Mouse (Mus musculus): ENCODE measurements around the gene Gm48551. TPM values are rescaled to one million over a fixed set of nuclear protein-coding genes. Genes with fewer than 3 reads are reported as not detected.

The Gm48551 gene
- total RNA-seq, 2 experiments from 2014 or later: 0.87 to 2.8 TPM

DNA sequence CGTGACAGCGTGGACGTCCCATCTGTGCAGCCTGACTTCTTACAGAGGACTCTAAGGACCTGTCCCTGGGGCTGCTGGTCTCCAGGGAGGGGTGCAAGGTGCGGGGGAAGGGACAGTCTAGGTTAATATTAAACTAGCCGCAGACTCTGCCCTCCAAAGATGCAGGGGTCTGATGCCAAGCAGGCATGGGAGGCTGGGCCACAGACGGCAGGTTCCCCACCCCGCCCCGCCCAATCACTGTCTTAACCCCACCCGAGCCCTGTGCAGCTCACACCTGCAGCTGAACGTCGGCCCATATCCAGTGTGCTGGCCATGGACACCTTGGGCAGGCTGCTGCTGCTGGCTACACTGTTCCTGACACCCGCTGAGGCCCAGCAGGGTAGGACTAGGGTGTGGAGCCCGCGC is 8.5 kb downstream of the Gm48551 start, which contains the start of gene Smim24:
Smim24 (plus strand) TSS at position 271 of the 405 bp plus-strand sequence.
- Histone ChIP-seq H3K4me3 (peak within 1 kb of the TSS; percentile 61), H3K27ac (peak within 1 kb of the TSS; percentile 66)
- no peak for DNase-seq
- no peak for TF ChIP-seq CTCF (IDR thresholded peaks at IDR 0.05)
- intact Hi-C loops (cut with DNase I): no loop called here

DNA sequence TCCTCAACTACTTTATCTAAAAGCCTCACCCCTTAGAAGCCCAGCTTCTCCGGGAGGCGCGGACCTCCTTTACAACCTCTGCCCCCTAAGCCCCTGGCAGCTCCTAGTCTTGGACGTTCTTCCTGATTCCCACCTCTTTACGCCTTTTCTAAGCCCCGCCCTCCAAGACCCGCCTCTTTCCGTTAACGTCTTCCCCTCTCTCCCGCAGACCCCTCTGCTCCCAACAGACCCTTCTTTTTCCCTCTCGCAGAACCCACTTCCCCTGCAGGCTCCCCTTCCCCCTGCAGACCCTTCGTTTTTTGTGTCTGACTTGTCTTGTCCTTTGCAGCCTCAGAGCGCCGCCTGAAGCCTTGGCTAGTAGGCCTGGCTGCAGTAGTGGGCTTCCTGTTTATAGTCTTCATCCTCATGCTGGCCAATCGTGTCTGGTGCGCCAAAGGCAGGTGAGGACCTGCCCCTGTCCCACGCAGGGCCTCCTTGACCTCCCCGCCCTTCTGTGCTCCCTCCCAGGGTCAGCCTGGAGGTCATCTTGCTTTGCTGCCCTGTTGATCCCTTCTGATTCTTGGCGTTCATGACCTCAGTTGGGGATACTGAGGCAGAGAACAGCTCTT is 9.3 kb downstream of the Gm48551 start:
- DNase-seq: no peak
- intact Hi-C loops (cut with DNase I): loop anchor here (2.0 kb wide), 1 partner anchor 45 kb away; no protein-coding TSS in a partner anchor
- Histone ChIP-seq H3K27ac (peak overlapping the region; percentile 66), H3K4me3 (peak overlapping the region; percentile 61)
- no peak for TF ChIP-seq CTCF (IDR thresholded peaks at IDR 0.05)

DNA sequence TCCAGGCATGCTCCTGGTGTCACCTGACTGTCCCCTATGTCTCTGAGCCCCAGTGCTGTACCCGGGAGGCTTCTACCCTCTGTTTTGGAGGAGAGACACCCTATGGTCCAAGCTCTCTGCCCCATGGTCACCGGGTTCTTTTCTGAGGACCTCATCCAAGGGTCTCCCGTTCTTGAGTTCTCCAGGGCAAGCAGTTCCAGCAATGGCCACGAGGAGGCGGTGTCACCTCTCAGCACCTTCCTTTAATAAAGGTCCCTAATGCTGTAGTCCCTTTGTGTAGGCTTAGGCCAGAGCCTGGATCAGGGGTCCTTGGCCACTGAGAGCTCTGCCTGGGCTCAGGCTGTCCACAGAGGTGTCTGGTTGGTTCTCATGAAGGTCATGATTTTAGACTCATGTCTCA is 10.9 kb downstream of the Gm48551 start:
- intact Hi-C loops (cut with DNase I): loop anchor here (2.0 kb wide), 1 partner anchor 44 kb away; no protein-coding TSS in a partner anchor

DNA sequence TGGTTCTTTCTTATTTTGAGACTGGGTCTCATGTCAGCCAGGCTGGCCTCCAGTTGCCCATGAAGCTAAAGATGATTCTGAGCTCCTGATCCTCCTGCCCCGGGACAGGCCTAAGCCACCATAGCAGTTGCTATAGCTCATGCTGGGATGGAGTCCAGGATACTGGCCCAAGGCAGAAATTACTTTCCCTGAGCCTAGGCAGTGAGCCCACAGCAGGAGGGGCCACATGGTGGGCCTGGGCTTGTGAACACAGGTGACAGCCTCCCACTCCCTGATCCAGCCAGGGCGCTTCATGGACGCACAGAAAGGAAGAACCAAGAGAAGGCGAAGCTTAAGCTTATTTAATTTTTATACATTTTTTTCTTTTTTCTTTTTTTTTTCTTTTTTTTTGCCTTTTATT is 11.6 kb downstream of the Gm48551 start:
- intact Hi-C loops (cut with DNase I): loop anchor here (2.0 kb wide), 1 partner anchor 43 kb away; no protein-coding TSS in a partner anchor
- no peak overlapping the region for H3K27ac ChIP-seq
- no peak overlapping the region for H3K4me3 ChIP-seq
- DNase-seq: no peak
- TF ChIP-seq CTCF (IDR thresholded peaks at IDR 0.05): no peak

More for the DNA sequence above, 10.9 kb downstream of the Gm48551 start:
- peak; percentile 97 for TF ChIP-seq CTCF (IDR thresholded peaks at IDR 0.05)
- peak; percentile 70 for DNase-seq
- Histone ChIP-seq H3K4me3 (no peak overlapping the region), H3K27ac (0 out of 2 replicates have a peak overlapping the region, but pooled peaks have one; percentile 16)

DNA sequence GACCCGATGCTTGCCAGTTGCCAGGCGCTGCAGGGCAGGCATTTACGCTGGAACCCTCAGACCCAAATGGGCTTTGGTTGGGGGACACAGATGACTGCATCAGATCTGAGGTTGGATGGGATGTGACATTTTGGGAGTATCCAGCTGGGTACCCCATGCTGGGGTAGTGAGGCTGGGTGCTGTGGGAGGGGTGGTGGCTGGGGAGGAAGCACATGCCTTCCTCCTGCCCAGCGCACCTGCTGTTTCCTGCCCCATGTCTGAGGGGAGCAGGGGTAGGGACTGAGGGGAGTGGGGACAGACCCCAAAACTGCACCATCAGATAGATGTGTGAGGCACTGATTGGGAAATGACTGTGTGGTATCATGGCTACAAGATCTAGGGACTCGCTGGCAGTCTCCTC is 12.5 kb downstream of the Gm48551 start:
- no peak for DNase-seq
- TF ChIP-seq CTCF (IDR thresholded peaks at IDR 0.05): no peak
- no peak overlapping the region for H3K4me3 ChIP-seq
- intact Hi-C loops (cut with DNase I): no loop called here
- H3K27ac ChIP-seq: no peak overlapping the region

DNA sequence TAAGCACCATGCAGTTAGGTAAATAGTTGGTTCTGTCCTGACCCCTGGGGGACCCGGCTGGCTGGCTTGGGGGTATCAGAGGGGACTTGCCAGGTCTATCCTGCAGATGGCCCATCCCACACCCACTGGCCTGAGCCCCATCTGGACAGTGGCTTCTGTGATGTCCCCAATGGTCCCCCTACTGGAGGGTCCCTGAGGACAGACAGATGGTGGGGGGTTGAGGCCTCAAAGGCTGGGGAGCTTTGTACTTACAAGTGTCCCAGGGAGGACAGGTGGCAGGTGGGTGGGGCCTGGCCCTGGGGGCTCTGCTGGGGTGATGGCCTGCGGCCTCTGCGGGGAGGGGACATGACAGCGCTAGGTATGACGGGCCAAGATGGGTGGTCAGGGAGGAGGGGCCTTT is 15.0 kb downstream of the Gm48551 start:
- intact Hi-C loops (cut with DNase I): no loop called here
- no peak for TF ChIP-seq CTCF (IDR thresholded peaks at IDR 0.05)
- Histone ChIP-seq H3K4me3 (no peak overlapping the region), H3K27ac (no peak overlapping the region)
- no peak for DNase-seq

DNA sequence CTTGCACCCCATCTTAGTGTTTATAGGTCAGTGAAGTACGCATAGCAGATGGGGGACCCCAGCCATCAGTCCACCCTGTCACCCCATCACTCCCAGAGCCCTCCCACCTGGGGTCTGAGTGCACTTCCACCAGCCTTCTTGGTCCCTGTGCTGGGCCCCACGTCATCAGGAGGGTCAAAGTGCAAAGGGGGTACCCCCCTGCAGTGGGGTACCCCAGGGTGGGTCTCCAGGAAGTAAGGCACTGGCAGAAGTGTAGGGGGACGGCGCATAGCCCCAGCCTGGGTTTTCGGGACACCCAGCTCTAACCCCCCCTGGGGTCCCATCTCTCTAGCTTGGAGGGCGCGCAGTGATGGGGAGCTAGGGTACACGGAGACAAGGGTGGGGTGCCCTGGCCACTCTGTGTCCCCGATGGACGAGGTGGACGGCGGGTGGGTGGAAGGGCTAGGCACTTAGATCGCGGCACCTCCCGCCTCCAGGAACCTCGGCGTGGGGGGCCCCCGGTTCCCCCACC is 15.6 kb downstream of the Gm48551 start:
- Histone ChIP-seq H3K4me3 (no peak overlapping the region), H3K27ac (no peak overlapping the region)
- no peak for DNase-seq
- TF ChIP-seq CTCF (IDR thresholded peaks at IDR 0.05): no peak
- intact Hi-C loops (cut with DNase I): no loop called here

DNA sequence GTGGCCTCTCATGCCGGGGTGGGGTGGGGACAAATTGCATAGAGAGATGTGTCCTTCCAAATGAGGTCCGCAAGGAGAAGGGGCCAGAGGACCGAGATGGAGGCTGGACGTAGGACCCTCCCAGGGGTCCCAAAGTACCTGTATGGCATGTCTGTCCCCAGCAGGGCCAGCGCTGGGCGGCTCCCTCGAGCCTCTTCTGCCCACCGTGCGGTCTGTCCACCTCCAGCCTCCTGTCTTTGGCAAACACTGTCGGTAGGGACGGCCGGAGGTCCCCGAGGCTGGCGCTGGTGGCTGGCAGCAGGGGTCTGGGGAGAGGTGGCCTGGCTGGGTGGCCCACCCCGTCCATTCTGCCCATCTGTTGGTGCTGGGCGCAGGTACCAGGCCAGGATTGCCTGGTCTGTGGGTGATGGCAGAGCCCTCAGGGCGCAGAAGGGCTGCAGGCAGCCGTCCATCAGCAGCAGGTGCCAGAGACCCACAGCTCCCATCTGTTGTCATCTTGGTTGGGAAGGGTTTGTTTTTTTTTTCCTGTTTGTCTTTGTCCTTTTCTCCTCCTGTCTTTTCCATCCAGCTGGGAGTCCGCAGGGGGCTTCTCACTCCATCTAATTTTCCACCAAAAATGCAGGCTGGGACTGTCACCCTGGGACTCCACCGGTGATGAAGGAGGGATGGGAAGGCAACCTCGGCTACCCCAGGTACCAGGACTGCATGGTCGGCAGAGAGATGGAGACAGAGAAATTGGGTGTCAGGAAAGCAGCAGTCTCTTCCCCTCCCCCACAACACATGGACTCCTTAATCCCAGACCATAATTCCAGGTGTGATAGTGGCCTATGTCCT is 16.3 kb downstream of the Gm48551 start:
- Histone ChIP-seq H3K4me3 (no peak overlapping the region), H3K27ac (peak overlapping the region; percentile 97)
- intact Hi-C loops (cut with DNase I): no loop called here
- TF ChIP-seq CTCF (IDR thresholded peaks at IDR 0.05): no peak
- DNase-seq: no peak

DNA sequence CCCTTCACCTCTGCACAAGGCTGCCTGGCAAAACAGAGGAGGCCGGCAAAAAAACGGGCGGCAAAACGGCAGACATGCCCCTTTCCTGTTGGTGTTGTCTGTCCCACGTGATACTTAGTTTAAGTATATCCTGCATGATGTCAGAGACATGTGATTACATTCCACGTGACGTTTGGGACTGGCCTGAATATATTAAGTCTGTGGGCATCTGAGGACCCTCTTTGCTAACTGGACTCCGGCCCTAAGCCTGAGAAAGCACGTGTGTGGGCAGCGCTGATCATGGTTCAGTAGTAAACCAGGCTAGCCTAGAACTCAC is 16.9 kb downstream of the Gm48551 start:
- intact Hi-C loops (cut with DNase I): no loop called here
- DNase-seq: no peak
- Histone ChIP-seq H3K27ac (peak overlapping the region; percentile 97), H3K4me3 (peak overlapping the region; percentile 34)
- TF ChIP-seq CTCF (IDR thresholded peaks at IDR 0.05): no peak

DNA sequence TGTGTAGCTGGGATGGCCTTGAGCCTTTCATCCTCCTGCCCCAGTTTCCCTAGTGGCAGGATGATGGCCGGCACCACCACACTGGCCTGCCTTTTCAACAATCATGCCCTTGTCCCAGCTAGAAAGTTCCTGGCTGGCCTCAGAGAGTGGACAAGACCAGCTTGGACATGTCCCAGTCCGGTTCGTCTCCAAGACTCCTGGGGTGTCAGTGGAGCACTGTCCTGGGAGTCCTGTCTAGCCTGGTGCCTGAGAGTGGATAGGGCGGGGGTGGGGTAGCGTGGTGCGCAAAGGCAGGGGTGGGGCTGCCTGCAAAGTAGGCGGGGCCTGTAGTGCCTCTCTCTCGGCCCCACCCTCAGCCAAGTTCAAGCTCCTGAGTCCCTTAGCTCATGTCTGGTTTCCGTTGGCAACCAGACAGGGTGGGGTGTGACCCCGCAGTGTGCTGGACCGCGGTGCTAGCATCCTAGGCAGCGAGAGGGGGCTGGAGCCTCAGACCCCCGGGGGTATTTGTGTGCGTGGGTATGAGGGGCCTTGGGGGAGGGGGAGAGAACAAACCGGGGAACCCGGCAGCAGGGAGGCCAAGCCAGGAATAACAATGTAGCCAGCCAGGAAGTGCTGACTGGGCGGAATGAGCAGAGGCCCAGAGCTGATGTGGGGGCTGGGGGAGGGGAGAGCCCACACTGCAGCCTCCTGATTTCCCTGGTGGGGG is 17.4 kb downstream of the Gm48551 start:
- Histone ChIP-seq H3K27ac (peak overlapping the region; percentile 97), H3K4me3 (peak overlapping the region; percentile 34)
- peak; percentile 88 for DNase-seq
- TF ChIP-seq CTCF (IDR thresholded peaks at IDR 0.05): no peak
- intact Hi-C loops (cut with DNase I): no loop called here

DNA sequence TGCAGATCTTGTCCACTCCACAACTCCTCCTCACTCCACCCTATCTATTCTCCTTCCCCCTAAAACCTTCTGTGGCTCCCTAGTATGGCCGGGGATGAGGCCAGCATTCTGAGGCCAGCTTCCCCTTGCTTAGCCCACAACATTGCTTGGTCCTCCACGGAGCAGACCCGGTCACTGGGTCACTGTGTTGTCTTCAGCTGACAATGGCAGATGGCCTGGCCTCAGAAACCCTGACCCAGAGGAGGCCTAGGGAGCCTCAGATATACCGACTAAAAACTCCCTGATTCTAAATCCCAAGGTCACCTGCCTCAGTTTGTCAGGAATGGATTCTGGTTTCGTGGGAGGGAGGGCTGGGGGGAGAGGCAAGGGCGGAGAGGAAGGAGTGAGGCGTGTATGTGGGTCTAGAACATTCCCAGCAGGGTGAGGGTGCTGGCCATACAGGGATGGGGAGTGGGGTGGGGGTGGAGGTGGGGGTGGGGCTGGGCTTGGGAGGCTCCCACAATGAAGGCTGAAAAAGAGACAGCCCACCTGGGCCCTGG is 18.0 kb downstream of the Gm48551 start:
- peak overlapping the region; percentile 34 for H3K4me3 ChIP-seq
- intact Hi-C loops (cut with DNase I): no loop called here
- H3K27ac ChIP-seq: peak overlapping the region; percentile 97
- no peak for DNase-seq
- no peak for TF ChIP-seq CTCF (IDR thresholded peaks at IDR 0.05)

DNA sequence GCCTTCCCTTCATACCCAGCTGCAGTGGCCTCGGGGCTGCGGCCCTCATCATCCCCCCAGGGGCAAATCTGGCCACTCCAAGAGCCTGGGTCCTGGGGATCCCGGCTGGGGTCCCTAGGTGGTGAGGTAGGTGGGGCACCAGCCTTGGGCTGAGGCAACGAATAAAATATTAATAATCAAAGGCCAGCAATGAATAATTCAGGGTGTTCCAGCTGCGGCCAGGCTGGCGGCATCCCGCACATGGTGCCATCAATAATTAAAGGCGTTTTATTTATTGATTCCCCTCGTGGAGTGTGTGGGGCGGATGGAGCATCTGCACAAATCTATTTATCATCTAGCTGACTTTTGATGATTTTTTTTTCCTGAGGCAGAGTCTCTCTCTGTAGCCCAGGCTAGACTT is 19.2 kb downstream of the Gm48551 start:
- TF ChIP-seq CTCF (IDR thresholded peaks at IDR 0.05): no peak

More for the DNA sequence above, 19.2 kb downstream of the Gm48551 start:
- no peak for DNase-seq
- Histone ChIP-seq H3K4me3 (no peak overlapping the region), H3K27ac (peak overlapping the region; percentile 97)
- intact Hi-C loops (cut with DNase I): no loop called here
